Mouse (Mus musculus): ENCODE data around the gene Syt1.

DNA sequence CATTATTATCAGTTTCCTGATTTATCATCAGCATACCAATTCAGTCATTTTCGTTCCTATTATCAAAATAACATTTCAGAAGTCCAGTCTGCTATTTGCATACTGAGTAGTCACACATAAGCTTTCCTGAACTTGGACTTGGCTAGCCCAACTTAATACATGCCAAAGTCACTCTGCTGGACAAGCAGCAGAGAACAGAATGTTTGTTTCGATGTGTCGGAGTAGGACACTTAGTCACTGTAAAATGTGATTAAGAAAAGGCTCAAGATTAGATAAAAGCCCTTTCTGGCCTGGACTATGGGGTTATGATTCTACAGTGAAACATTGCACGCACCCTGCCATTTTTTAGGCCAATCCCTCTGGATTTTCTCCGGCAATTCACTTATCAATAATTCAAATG is 114.3 kb downstream of the Syt1 start:
- no peak for TF ChIP-seq GATA1 (IDR thresholded peaks at IDR 0.05; ENCODE audit: low read length)
- TF ChIP-seq TAL1 (IDR thresholded peaks at IDR 0.05; ENCODE audit: low read length), result no peak

All from erythroblast, embryonic 14.5 days (primary cell).